Mouse (Mus musculus): ENCODE measurements around the gene Pcbp3.

GRCm38 (mm10) chr10:76785312-76785711, 176.4 kb downstream of the Pcbp3 start:
- TF ChIP-seq CTCF (IDR thresholded peaks at IDR 0.05; ENCODE audit: borderline replicate concordance, insufficient read depth, low read depth, low read length) (no peak), POLR2A (IDR thresholded peaks at IDR 0.05; ENCODE audit: borderline replicate concordance, insufficient read depth, low read length) (no peak)
